Comparison of ENCODE assay signal across 21 mouse cellular contexts in genomic region chr11:53893451-53893850, GRCm38 (mm10). TPM values are rescaled to one million over a fixed set of nuclear protein-coding genes. Genes with fewer than 3 reads are reported as not detected.
DNase-seq lines count a peak whose midpoint lies in the region; ATAC-seq and TF ChIP-seq lines count a peak whose summit lies in the region.
"Had no signal": no experiment of that assay in that cellular context is flagged by ENCODE, and none has a peak within 500 bp of the region (broad histone marks: within the 10 kb centered on the region; RNA-seq: fewer than 3 reads in every experiment).

No protein-coding gene starts in this region.

- DNase-seq in gastrocnemius, adult 2 months = no peak
- no peak for DNase-seq in gastrocnemius, postnatal 36 days
- DNase-seq in liver, embryonic 13.5 days = no peak
- no peak for DNase-seq in left cerebral cortex, postnatal 10 days (ENCODE audit: extremely low spot score in 1 of 2, low spot score in 2 of 2)
- no peak for DNase-seq in yolk sac, embryonic 10.5 days (ENCODE audit: low spot score)
- DNase-seq: adrenal gland, postnatal 36 days; cerebellum, adult 9-10 months; gastrocnemius, postnatal 25 days; right cerebral cortex, adult 18-20 months had no signal

- TF ChIP-seq CTCF in gastrocnemius, adult 2 months (IDR thresholded peaks at IDR 0.05) = no peak

- no peak overlapping the region for H3K4me2 ChIP-seq in liver, embryonic 13.5 days
- H3K4me2 ChIP-seq in stomach, embryonic 16.5 days (ENCODE audit: low read depth, low read length) = no peak overlapping the region
- H3K4me2 ChIP-seq: embryonic facial prominence, embryonic 15.5 days; heart, embryonic 11.5 days; hindbrain, embryonic 15.5 days; limb, embryonic 12.5 days; lung, embryonic 14.5 days; midbrain, embryonic 15.5 days had no signal

- no peak for ATAC-seq in megakaryocyte, adult 5-6 weeks (ENCODE audit: poor library complexity, severe bottlenecking)
- no peak for ATAC-seq in liver, embryonic 13.5 days (ENCODE audit: low read depth)
- no peak for ATAC-seq in stomach, embryonic 16.5 days (ENCODE audit: insufficient read depth, low FRiP score)
- ATAC-seq: midbrain, embryonic 15.5 days had no signal

- H3K4me3 ChIP-seq in gastrocnemius, adult 2 months = no peak overlapping the region
- peak overlapping the region; percentile 53 for H3K4me3 ChIP-seq in megakaryocyte, embryonic 14.5 days (replicated peaks)
- H3K4me3 ChIP-seq in liver, embryonic 13.5 days (replicated peaks) = no peak overlapping the region
- no peak overlapping the region for H3K4me3 ChIP-seq in stomach, embryonic 16.5 days (replicated peaks; ENCODE audit: low read length)
- H3K4me3 ChIP-seq: embryonic facial prominence, embryonic 15.5 days; hindbrain, embryonic 15.5 days; left cerebral cortex, adult 2 months; limb, embryonic 12.5 days; midbrain, embryonic 15.5 days had no signal

- intact Hi-C loops in gastrocnemius, adult 2 months (cut with DNase I) = no loop called here
- intact Hi-C loops in gastrocnemius, postnatal 36 days (cut with DNase I) = no loop called here
- intact Hi-C loops in left cerebral cortex, postnatal 10 days (cut with DNase I) = loop anchor here (5.0 kb wide), 1 partner anchor 89 kb away; the partner anchor contains the start of gene Slc22a21

- peak overlapping the region; percentile 46; the same call in 1 of the 2 replicates for H3K9ac ChIP-seq in liver, embryonic 13.5 days
- no peak overlapping the region for H3K9ac ChIP-seq in stomach, embryonic 16.5 days (ENCODE audit: low read length)
- H3K9ac ChIP-seq: embryonic facial prominence, embryonic 15.5 days; hindbrain, embryonic 15.5 days; limb, embryonic 12.5 days; lung, embryonic 14.5 days; midbrain, embryonic 15.5 days had no signal

- no peaks in the 10 kb centered on the region for H3K36me3 ChIP-seq in megakaryocyte, embryonic 14.5 days (replicated peaks; ENCODE audit: low read length)
- no peaks in the 10 kb centered on the region for H3K36me3 ChIP-seq in liver, embryonic 13.5 days
- no peaks in the 10 kb centered on the region for H3K36me3 ChIP-seq in stomach, embryonic 16.5 days (ENCODE audit: control insufficient read depth, insufficient read depth, low read length)
- H3K36me3 ChIP-seq: embryonic facial prominence, embryonic 15.5 days; hindbrain, embryonic 15.5 days; limb, embryonic 12.5 days; midbrain, embryonic 15.5 days had no signal

- peak overlapping the region; percentile 38; the same call in 1 of the 2 replicates for H3K27ac ChIP-seq in gastrocnemius, adult 2 months
- peak overlapping the region; percentile 37; the same call in 1 of the 2 replicates for H3K27ac ChIP-seq in liver, embryonic 13.5 days
- H3K27ac ChIP-seq in stomach, embryonic 16.5 days (ENCODE audit: low read length) = peak overlapping the region; percentile 66; the same call in 1 of the 2 replicates
- H3K27ac ChIP-seq: embryonic facial prominence, embryonic 15.5 days; hindbrain, embryonic 15.5 days; kidney, postnatal 0 days; left cerebral cortex, adult 2 months; limb, embryonic 12.5 days; midbrain, embryonic 15.5 days had no signal

- H3K9me3 ChIP-seq in megakaryocyte, embryonic 14.5 days = peaks cover 4% of the 10 kb centered on the region; the same call in 1 of the 2 replicates
- no peaks in the 10 kb centered on the region for H3K9me3 ChIP-seq in liver, embryonic 13.5 days (replicated peaks)
- no peaks in the 10 kb centered on the region for H3K9me3 ChIP-seq in stomach, embryonic 16.5 days (replicated peaks; ENCODE audit: control insufficient read depth, low read length)
- H3K9me3 ChIP-seq: embryonic facial prominence, embryonic 15.5 days; hindbrain, embryonic 15.5 days; limb, embryonic 12.5 days; midbrain, embryonic 15.5 days had no signal

- 37% methylated on average over 2 of the region's 2 CpGs for WGBS in liver, embryonic 13.5 days (ENCODE audit: insufficient replicate concordance)
- WGBS in stomach, embryonic 16.5 days = 48% methylated on average over 2 of the region's 2 CpGs

- no peaks in the 10 kb centered on the region for H3K27me3 ChIP-seq in megakaryocyte, embryonic 14.5 days (replicated peaks)
- H3K27me3 ChIP-seq in liver, embryonic 13.5 days = no peaks in the 10 kb centered on the region
- no peaks in the 10 kb centered on the region for H3K27me3 ChIP-seq in stomach, embryonic 16.5 days (ENCODE audit: control insufficient read depth, insufficient read depth, low read length)
- H3K27me3 ChIP-seq: embryonic facial prominence, embryonic 15.5 days; hindbrain, embryonic 15.5 days; limb, embryonic 12.5 days; midbrain, embryonic 15.5 days had no signal

- H3K4me1 ChIP-seq in megakaryocyte, embryonic 14.5 days = peaks cover 41% of the 10 kb centered on the region
- H3K4me1 ChIP-seq in liver, embryonic 13.5 days (replicated peaks) = peaks cover 42% of the 10 kb centered on the region
- H3K4me1 ChIP-seq in stomach, embryonic 16.5 days (ENCODE audit: control insufficient read depth, insufficient read depth, low read length) = peaks cover 25% of the 10 kb centered on the region

RNA-seq across cellular contexts. Expression of gene Slc22a5, which starts 2.0 kb away (rescaled TPM):
- 10 to 100 TPM in 1 of 2 experiments, 1 to 10 TPM in 1; 7.6 to 11.0 TPM for total RNA-seq in gastrocnemius, adult 2 months (2021)
- 10 to 100 TPM in 1 of 2 experiments, 1 to 10 TPM in 1; 7.7 to 12.8 TPM for total RNA-seq in gastrocnemius, postnatal 36 days (2021)
- 2.7 and 4.7 TPM in 2 replicates for polyA plus RNA-seq in megakaryocyte, embryonic 14.5 days (2012; ENCODE audit: insufficient read depth, low replicate concordance)
- 4.7 and 5.5 TPM in 2 replicates for total RNA-seq in megakaryocyte, adult 5-6 weeks (2015)
- 4.6 and 6.6 TPM in 2 replicates for total RNA-seq in megakaryocyte, adult 5-6 weeks (2017)
- polyA plus RNA-seq in liver, embryonic 13.5 days (2015; fragmentation: Nextera tagmentation; extraction: Ambion mirVana) = 2.4 and 3.2 TPM in 2 replicates
- polyA plus RNA-seq in stomach, embryonic 16.5 days (2015; fragmentation: Nextera tagmentation; extraction: Ambion mirVana) = 9.4 and 10.7 TPM in 2 replicates
- total RNA-seq in left cerebral cortex, postnatal 10 days (2021) = 10 to 100 TPM; 10.4 to 14.2 TPM

RNA-seq across cellular contexts. Expression of gene Gm12216, which starts 34.4 kb away (rescaled TPM):
- total RNA-seq in gastrocnemius, adult 2 months (2021) = 1 to 10 TPM in 1 of 2 experiments, under 1 TPM in 1; 0.87 to 1.4 TPM
- 1 to 10 TPM; 1.6 to 2.1 TPM for total RNA-seq in gastrocnemius, postnatal 36 days (2021)
- polyA plus RNA-seq in megakaryocyte, embryonic 14.5 days (2012; ENCODE audit: insufficient read depth, low replicate concordance) = not detected in 2 replicates
- total RNA-seq in megakaryocyte, adult 5-6 weeks (2015) = 0.25 and 0.84 TPM in 2 replicates
- total RNA-seq in megakaryocyte, adult 5-6 weeks (2017) = 0.70 TPM in 1 of 2 replicates, not detected in the other
- 0.14 TPM in 1 of 2 replicates, not detected in the other for polyA plus RNA-seq in liver, embryonic 13.5 days (2015; fragmentation: Nextera tagmentation; extraction: Ambion mirVana)
- 2.0 and 2.4 TPM in 2 replicates for polyA plus RNA-seq in stomach, embryonic 16.5 days (2015; fragmentation: Nextera tagmentation; extraction: Ambion mirVana)
- total RNA-seq in left cerebral cortex, postnatal 10 days (2021) = 1 to 10 TPM in 1 of 2 experiments, under 1 TPM in 1; 0.85 to 1.5 TPM
- polyA plus RNA-seq: forebrain, embryonic 11.5 days; heart, embryonic 11.5 days had no signal
